Mouse (Mus musculus): ENCODE measurements around the gene Tspan14. TPM values are rescaled to one million over a fixed set of nuclear protein-coding genes. Genes with fewer than 3 reads are reported as not detected.
A peak's percentile ranks its signal among the peaks of the same experiment; 100 is the strongest.

Gene Tspan14
- polyA plus RNA-seq (2015; fragmentation: Nextera tagmentation; extraction: Ambion mirVana): 67.5 and 72.3 TPM in 2 replicates

DNA sequence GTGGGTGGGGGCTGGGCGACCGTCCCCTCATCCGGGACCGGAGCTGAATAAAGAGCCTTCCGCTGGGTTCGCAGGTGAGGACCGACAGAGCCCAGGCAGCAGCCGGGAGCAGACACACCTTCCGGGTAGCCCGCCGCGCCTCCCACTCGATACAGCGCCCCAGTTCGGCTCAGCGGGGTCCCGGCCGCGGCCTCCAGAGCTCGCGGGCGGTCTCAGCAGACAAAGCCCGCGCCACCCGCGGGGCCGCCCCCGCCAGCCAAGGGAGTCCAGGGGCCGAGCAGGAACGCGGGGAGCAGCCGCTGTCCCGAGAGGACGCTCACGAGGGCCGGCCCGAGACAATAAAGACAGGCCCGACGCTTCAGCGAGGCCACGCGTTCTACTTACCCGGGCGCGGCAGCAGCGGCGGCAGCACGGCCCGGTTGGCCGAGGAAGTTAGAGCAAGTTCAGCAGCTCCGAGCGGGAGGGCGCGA, at the start of gene Tspan14:
Tspan14 (minus strand) TSS at position 416 of the 470 bp plus-strand sequence.
- Histone ChIP-seq H3K9me3 (no peaks in the 10 kb centered on the region), H3K9ac (peak within 1 kb of the TSS; percentile 92), H3K27me3 (replicated peaks) (no peaks in the 10 kb centered on the region), H3K27ac (peak within 1 kb of the TSS; percentile 95), H3K36me3 (no peaks in the 10 kb centered on the region), H3K4me3 (replicated peaks) (peak within 1 kb of the TSS; percentile 81), H3K4me1 (peaks cover 33% of the 10 kb centered on the region), H3K4me2 (peak within 1 kb of the TSS; percentile 82)
- under 1% methylated on average over 52 of the region's 54 CpGs for WGBS
- peak; percentile 49 for ATAC-seq (ENCODE audit: insufficient read depth, low FRiP score, low read depth)

DNA sequence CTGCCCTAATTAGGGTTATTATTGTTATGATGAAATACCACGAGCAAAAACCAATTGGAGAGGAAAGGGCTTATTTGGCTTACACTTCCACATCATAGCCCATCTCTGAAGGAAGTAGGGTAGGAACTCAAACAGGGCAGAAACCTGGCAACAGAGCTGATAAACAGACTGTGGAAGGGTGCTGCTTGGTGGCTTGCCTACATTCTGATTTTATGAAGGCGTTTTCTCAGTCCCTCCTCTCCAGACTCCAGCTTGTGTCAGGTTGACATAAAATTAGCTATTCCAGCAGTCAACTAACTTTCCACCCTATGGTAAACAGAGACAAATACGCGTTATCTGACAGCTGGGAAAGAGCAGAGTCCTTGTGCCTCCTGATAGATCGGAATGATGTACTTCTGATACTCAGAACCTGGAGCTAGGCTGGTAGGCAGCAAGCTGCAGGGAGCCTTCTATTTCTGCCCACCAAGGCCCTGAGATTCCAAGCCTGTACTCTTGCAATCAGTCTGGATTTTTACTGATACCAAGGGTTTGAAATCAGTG, 48.2 kb upstream of the Tspan14 start:
- no peak for ATAC-seq (ENCODE audit: insufficient read depth, low FRiP score, low read depth)
- Histone ChIP-seq H3K27ac (no peak overlapping the region), H3K27me3 (replicated peaks) (no peaks in the 10 kb centered on the region), H3K9me3 (no peaks in the 10 kb centered on the region), H3K4me2 (no peak overlapping the region), H3K36me3 (no peaks in the 10 kb centered on the region), H3K4me1 (0 out of 2 replicates have a peak, but pooled peaks cover 4% of the 10 kb centered on the region), H3K4me3 (replicated peaks) (no peak overlapping the region), H3K9ac (no peak overlapping the region)
- 63% methylated on average over 5 of the region's 5 CpGs for WGBS

DNA sequence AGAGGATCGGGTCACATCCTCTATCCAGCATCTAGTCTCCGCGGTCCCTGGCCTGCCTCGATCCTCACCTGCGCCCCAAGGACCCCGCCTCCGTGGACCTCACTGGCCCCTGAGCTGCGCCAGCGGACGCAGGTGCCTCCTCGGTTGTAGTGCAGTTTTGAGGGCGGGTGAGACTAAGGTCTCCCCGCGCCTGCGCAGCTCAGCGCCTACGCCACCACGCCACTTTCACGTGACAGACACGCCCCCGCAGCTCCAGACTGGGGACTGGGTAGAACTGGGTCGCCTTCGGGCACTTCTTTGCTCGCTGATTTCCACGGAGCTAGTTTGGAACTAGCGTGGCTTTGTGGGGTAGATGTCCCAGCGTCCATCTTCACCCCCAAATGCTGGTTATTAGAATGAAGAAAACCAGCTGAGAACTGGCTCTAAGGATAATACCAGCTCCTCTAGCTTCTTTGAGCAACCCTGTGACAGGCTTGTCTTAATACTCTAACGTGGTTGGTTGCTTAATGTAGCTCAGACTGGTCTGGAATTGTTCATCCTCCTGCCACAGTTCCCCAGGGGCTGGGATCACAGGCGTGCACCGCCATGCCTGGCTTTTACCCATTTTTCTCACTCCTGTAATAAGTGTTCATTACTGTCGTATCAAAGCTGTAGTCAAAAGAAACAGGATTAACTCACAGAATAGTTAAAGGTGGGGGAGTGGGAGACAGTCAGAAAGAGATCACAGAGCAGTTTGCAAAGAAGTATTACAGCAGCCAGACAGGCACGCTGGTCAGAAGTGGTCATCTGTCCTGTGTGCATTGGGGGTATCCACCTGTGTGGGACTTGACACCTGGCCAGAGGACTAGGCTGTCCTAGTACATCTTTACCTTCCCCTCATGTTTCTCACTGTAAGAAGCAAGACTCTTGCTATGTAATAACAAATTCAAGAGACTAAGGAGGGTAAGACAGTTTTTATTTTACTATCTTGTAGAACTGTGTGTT, 47.3 kb upstream of the Tspan14 start, which contains the start of gene Fam213a:
Fam213a (minus strand) TSS at position 159 of the 984 bp plus-strand sequence.
- Histone ChIP-seq H3K4me3 (replicated peaks) (peak within 1 kb of the TSS; percentile 60), H3K9ac (peak within 1 kb of the TSS; percentile 59; the same call in 1 of the 2 replicates), H3K36me3 (no peaks in the 10 kb centered on the region), H3K4me2 (peak within 1 kb of the TSS; percentile 92), H3K27ac (no peak within 1 kb of the TSS), H3K9me3 (no peaks in the 10 kb centered on the region), H3K4me1 (0 out of 2 replicates have a peak, but pooled peaks cover 4% of the 10 kb centered on the region), H3K27me3 (replicated peaks) (no peaks in the 10 kb centered on the region)
- 3% methylated on average over 32 of the region's 32 CpGs for WGBS
- ATAC-seq (ENCODE audit: insufficient read depth, low FRiP score, low read depth): peak; percentile 96

DNA sequence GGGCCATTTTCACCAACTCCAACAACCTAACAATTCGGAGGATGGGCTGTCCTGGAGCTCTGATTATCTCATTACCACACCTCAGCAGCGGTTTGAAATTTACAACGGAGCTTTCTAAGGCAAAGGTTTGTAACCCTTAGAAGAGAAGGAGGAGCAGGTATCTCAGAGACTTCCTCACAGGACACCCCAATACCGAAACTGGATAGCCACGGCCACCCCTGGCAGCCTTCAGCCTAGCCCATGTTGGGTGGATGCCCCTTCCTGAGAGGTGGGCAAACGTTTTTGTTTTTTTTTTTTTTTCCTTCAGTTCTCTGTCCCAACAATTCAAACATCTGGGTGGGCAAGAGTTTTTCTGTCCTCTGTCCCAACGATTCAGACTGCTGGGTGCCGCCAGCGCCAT, 46.5 kb upstream of the Tspan14 start:
- ATAC-seq (ENCODE audit: insufficient read depth, low FRiP score, low read depth): no peak
- H3K36me3 ChIP-seq: no peaks in the 10 kb centered on the region
- H3K4me2 ChIP-seq: peak overlapping the region; percentile 92
- H3K9ac ChIP-seq: peak overlapping the region; percentile 59; the same call in 1 of the 2 replicates
- H3K4me1 ChIP-seq: peaks cover 9% of the 10 kb centered on the region; the same call in 1 of the 2 replicates
- H3K27me3 ChIP-seq (replicated peaks): no peaks in the 10 kb centered on the region
- WGBS: 14% methylated on average over 9 of the region's 9 CpGs
- no peak overlapping the region for H3K27ac ChIP-seq
- H3K4me3 ChIP-seq (replicated peaks): peak overlapping the region; percentile 60
- no peaks in the 10 kb centered on the region for H3K9me3 ChIP-seq

DNA sequence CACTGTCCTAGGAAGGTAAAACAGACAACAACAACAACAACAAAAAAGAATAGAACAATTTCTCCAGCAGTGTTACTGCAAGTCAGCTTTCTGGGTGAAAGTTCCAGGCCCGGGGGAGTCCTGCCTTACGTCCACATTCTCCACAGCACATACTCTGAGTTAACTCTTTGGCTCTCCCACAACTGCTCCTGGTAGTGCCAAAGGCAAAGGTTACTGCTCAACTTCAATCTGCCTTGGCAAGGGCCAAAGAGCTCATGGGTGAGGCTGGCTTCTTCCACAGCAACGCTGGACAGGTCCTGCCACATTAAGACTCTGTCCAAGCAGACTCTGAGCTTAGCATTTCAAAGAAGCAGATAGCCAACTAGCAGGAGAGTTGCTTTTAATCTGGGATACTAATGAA, 45.3 kb upstream of the Tspan14 start:
- ATAC-seq (ENCODE audit: insufficient read depth, low FRiP score, low read depth): no peak
- Histone ChIP-seq H3K27ac (no peak overlapping the region), H3K4me3 (replicated peaks) (no peak overlapping the region), H3K4me2 (no peak overlapping the region), H3K9ac (no peak overlapping the region), H3K9me3 (no peaks in the 10 kb centered on the region), H3K4me1 (peaks cover 21% of the 10 kb centered on the region), H3K27me3 (replicated peaks) (no peaks in the 10 kb centered on the region), H3K36me3 (no peaks in the 10 kb centered on the region)
- WGBS: 65% methylated on average over 3 of the region's 3 CpGs

DNA sequence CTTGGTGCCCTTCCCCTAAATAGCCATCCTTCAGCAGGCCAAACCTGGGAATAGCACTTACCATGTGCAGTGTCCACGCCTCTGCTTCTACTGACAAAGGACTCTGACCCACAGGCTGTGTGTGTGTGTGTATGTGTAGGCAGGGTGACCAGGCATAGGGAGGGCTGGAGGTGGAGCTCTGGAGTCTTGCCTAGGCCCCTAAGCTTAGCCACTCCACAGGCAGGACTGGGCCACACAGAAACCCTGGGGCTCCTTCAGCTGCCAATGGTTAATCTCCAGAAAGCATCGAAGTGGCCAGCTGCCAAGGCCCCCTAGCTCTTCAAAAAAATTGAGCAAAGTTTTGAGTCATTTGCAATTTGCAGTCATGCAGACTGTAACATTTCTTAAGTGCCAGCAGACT, 41.5 kb upstream of the Tspan14 start:
- no peak overlapping the region for H3K9ac ChIP-seq
- ATAC-seq (ENCODE audit: insufficient read depth, low FRiP score, low read depth): peak; percentile 88
- H3K4me3 ChIP-seq (replicated peaks): no peak overlapping the region
- no peaks in the 10 kb centered on the region for H3K27me3 ChIP-seq (replicated peaks)
- H3K9me3 ChIP-seq: no peaks in the 10 kb centered on the region
- no peaks in the 10 kb centered on the region for H3K36me3 ChIP-seq
- 25% methylated on average over 2 of the region's 2 CpGs for WGBS
- H3K4me2 ChIP-seq: 0 out of 2 replicates have a peak overlapping the region, but pooled peaks have one; percentile 16
- H3K27ac ChIP-seq: peak overlapping the region; percentile 63
- H3K4me1 ChIP-seq: peaks cover 31% of the 10 kb centered on the region

DNA sequence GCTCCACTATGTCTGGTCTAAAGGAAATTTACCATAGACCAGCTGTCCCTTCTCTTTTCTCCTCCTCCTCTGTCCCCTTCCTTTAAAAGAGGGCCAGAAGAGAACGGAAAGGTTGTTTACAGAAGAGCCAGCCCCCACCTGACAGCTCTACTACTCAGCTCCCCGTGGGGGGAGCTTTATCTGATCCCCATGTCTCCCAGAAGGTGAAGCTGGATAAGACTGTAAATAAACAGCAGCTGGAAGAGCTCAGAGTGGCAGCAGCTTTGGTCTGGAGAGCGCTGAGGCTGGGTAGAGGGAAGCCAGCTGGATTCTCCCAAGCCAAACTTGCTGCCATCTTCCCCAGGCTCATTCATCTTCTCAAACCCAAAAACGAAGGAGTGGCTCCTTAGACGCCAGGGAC, 41.0 kb upstream of the Tspan14 start:
- H3K36me3 ChIP-seq: no peaks in the 10 kb centered on the region
- peak; percentile 70 for ATAC-seq (ENCODE audit: insufficient read depth, low FRiP score, low read depth)
- H3K9me3 ChIP-seq: no peaks in the 10 kb centered on the region
- H3K27me3 ChIP-seq (replicated peaks): no peaks in the 10 kb centered on the region
- peaks cover 32% of the 10 kb centered on the region for H3K4me1 ChIP-seq
- 16% methylated on average over 5 of the region's 5 CpGs for WGBS
- no peak overlapping the region for H3K4me3 ChIP-seq (replicated peaks)
- H3K4me2 ChIP-seq: peak overlapping the region; percentile 16; the same call in 1 of the 2 replicates
- no peak overlapping the region for H3K9ac ChIP-seq
- peak overlapping the region; percentile 63 for H3K27ac ChIP-seq

DNA sequence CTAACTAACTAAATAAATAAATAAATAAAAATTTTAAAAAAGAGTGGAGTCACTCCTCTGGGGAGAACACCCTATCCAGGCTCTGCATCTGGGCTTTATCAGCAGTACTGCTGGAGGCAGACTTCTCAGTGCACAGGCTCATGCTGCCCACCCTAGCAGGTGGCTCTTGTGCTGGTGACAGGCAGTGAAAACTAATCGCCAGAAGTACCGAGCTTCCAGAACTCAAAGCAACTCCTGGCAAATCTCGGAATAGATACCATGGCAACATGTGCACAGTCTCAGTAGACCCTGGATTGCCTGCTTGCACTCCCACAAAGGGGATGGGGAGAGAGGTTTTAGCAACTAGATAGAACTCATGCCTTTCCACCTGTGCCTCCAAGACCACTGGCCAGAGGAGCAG, 40.3 kb upstream of the Tspan14 start:
- no peak overlapping the region for H3K9ac ChIP-seq
- WGBS: 34% methylated on average over 3 of the region's 3 CpGs
- no peaks in the 10 kb centered on the region for H3K36me3 ChIP-seq
- H3K4me2 ChIP-seq: no peak overlapping the region
- H3K27me3 ChIP-seq (replicated peaks): no peaks in the 10 kb centered on the region
- no peak overlapping the region for H3K4me3 ChIP-seq (replicated peaks)
- peak; percentile 82; the same call in 1 of the 2 replicates for ATAC-seq (ENCODE audit: insufficient read depth, low FRiP score, low read depth)
- no peak overlapping the region for H3K27ac ChIP-seq
- H3K4me1 ChIP-seq: peaks cover 32% of the 10 kb centered on the region
- H3K9me3 ChIP-seq: no peaks in the 10 kb centered on the region

DNA sequence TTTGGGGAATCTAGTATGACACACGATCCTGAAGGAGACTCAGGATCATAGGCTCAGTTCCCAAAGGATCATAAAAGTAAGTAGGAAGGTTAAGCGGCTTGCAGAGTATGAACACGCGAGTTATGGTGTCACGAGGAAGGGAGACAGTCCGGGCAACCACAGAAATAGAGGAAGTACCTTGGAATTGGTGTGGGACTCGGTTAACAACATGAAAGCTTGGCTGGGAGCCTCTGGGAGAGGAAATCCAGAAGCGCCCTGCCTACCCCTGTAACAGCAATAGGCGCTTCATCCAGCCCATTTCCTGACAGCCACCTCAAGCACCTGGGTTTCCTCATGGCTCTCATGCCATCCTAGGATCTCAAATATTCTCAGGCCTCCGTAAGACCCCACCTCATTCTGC, 39.7 kb upstream of the Tspan14 start:
- no peak for ATAC-seq (ENCODE audit: insufficient read depth, low FRiP score, low read depth)
- no peak overlapping the region for H3K4me3 ChIP-seq (replicated peaks)
- no peaks in the 10 kb centered on the region for H3K27me3 ChIP-seq (replicated peaks)
- 77% methylated on average over 10 of the region's 10 CpGs for WGBS
- no peak overlapping the region for H3K4me2 ChIP-seq
- no peak overlapping the region for H3K27ac ChIP-seq
- H3K4me1 ChIP-seq: peaks cover 32% of the 10 kb centered on the region
- no peak overlapping the region for H3K9ac ChIP-seq
- H3K36me3 ChIP-seq: no peaks in the 10 kb centered on the region
- no peaks in the 10 kb centered on the region for H3K9me3 ChIP-seq

DNA sequence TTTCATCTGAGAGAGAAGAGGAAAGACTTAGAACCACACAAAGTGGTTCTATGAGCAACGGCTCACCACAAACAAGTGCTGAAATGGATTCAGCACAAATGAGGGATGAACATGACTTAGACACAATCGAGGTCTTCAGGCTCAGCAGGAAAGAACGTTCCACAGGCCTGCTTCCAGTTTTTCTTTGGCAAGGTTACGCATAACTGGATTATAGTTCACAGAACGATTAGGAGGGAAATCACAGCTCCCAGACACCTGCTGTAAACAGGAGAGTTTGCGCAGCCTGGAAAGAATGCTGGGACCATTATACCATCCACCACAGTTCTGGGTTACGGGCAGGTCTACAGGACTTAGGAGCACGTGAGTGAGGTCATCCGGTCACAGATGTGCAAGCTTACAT, 39.1 kb upstream of the Tspan14 start:
- 65% methylated on average over 9 of the region's 9 CpGs for WGBS
- Histone ChIP-seq H3K27me3 (replicated peaks) (no peaks in the 10 kb centered on the region), H3K27ac (no peak overlapping the region), H3K36me3 (no peaks in the 10 kb centered on the region), H3K4me3 (replicated peaks) (no peak overlapping the region), H3K9ac (no peak overlapping the region), H3K9me3 (no peaks in the 10 kb centered on the region), H3K4me2 (no peak overlapping the region), H3K4me1 (peaks cover 32% of the 10 kb centered on the region)
- ATAC-seq (ENCODE audit: insufficient read depth, low FRiP score, low read depth): no peak

DNA sequence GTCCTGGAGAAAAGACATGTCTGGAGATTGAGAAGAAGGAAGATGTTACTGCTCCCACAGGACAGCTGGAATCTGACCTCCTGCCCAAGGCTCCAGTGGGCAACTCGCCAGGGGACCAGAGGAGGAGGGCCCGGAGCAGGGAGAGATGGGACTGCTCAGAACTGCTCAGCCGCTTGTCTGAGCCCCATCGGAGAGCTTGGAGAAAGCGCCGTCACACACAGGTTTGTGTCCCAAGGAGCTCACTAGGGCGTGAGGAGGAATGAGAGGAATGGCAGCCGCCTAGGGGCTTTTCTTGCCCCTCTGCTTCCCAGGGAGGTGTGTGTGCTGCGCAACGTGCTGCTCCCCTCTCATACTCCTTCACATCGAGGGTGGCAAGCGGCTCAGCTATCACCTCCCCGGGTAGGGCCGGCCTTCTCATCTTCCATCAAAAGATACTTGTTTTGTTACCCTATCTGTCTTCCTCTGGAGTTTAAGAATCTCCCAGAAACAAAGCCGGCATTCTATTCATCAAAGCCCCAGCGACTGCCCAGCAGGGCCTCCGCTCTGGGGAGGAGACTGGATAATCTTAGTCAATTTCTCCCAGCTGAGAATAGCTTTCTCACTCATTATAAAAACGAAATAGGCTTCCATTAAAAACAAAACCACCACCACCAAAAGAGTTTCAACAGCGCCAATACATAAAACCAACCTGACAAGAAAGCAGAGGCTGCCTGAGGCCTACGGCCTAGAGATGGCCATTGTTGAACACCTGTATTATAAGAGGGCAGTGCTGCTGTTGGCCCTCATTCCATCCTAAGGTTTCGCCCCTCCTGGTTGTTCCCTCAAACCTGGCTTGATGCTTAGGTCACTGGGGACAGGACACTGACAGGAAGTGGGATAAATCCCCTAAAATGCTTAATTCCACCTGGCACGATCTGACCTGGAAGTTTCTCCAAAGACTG, 37.9 kb upstream of the Tspan14 start:
- ATAC-seq (ENCODE audit: insufficient read depth, low FRiP score, low read depth): no peak
- Histone ChIP-seq H3K27me3 (replicated peaks) (no peaks in the 10 kb centered on the region), H3K27ac (no peak overlapping the region), H3K4me3 (replicated peaks) (no peak overlapping the region), H3K9ac (no peak overlapping the region), H3K36me3 (no peaks in the 10 kb centered on the region), H3K4me2 (peak overlapping the region; percentile 45), H3K9me3 (no peaks in the 10 kb centered on the region), H3K4me1 (peaks cover 32% of the 10 kb centered on the region)
- WGBS: 35% methylated on average over 22 of the region's 22 CpGs

Data from stomach, embryonic 15.5 days (tissue).